Mouse (Mus musculus): ENCODE measurements around the gene Fdps. TPM values are rescaled to one million over a fixed set of nuclear protein-coding genes. Genes with fewer than 3 reads are reported as not detected.
"Not testable (repeated sequence)": the region's sequence is repeated elsewhere in the genome, so short reads cannot be mapped to it uniquely, and the experiment has no call there.

Gene Fdps
- total and polyA plus RNA-seq, 2 experiments from 2014 or later: 401 to 407 TPM

GRCm38 (mm10) chr3:89084133-89084532 lies 17.6 kb downstream of the Fdps start:
- 77% methylated on average over 2 of the region's 2 CpGs for WGBS
- H3K27ac ChIP-seq (ENCODE audit: low read depth, low read length): no peak overlapping the region
- H3K27me3 ChIP-seq (ENCODE audit: insufficient read depth, low read length): no peaks in the 10 kb centered on the region
- H3K9ac ChIP-seq (replicated peaks; ENCODE audit: low read length, poor library complexity, severe bottlenecking): no peak overlapping the region
- H3K4me2 ChIP-seq (ENCODE audit: low read depth, low read length, poor library complexity, severe bottlenecking): no peak overlapping the region
- ATAC-seq (ENCODE audit: low FRiP score) (no peak), DNase-seq (ENCODE audit: low spot score) (no peak)
- H3K36me3 ChIP-seq (ENCODE audit: insufficient read depth, low read length): peaks cover 42% of the 10 kb centered on the region
- no peaks in the 10 kb centered on the region for H3K4me1 ChIP-seq (ENCODE audit: insufficient read depth, low read length)
- no peak overlapping the region for H3K4me3 ChIP-seq (ENCODE audit: low read depth, low read length)
- no peak for TF ChIP-seq CTCF (IDR thresholded peaks at IDR 0.05)
- H3K9me3 ChIP-seq (ENCODE audit: low read length): no peaks in the 10 kb centered on the region

- not testable (repeated sequence) for DNase-seq (ENCODE audit: low spot score); ATAC-seq (ENCODE audit: low FRiP score); H3K4me1 ChIP-seq (ENCODE audit: insufficient read depth, low read length); H3K27me3 ChIP-seq (ENCODE audit: insufficient read depth, low read length); H3K4me3 ChIP-seq (ENCODE audit: low read depth, low read length); H3K4me2 ChIP-seq (ENCODE audit: low read depth, low read length, poor library complexity, severe bottlenecking); H3K27ac ChIP-seq (ENCODE audit: low read depth, low read length); H3K9me3 ChIP-seq (ENCODE audit: low read length); H3K9ac ChIP-seq (replicated peaks; ENCODE audit: low read length, poor library complexity, severe bottlenecking)
- peaks cover 33% of the 10 kb centered on the region for H3K36me3 ChIP-seq (ENCODE audit: insufficient read depth, low read length)
Observed at GRCm38 (mm10) chr3:89082287-89082686, 19.5 kb downstream of the Fdps start.

- DNase-seq (ENCODE audit: low spot score): no peak
- 94% methylated on average over 9 of the region's 9 CpGs for whole genome bisulfite sequencing
- H3K27me3 ChIP-seq (ENCODE audit: insufficient read depth, low read length): no peaks in the 10 kb centered on the region
- H3K4me3 ChIP-seq (ENCODE audit: low read depth, low read length): no peak overlapping the region
- H3K4me2 ChIP-seq (ENCODE audit: low read depth, low read length, poor library complexity, severe bottlenecking): no peak overlapping the region
- TF ChIP-seq CTCF (IDR thresholded peaks at IDR 0.05): no peak
- H3K9me3 ChIP-seq (ENCODE audit: low read length): no peaks in the 10 kb centered on the region
- H3K9ac ChIP-seq (replicated peaks; ENCODE audit: low read length, poor library complexity, severe bottlenecking): no peak overlapping the region
- no peaks in the 10 kb centered on the region for H3K4me1 ChIP-seq (ENCODE audit: insufficient read depth, low read length)
- ATAC-seq (ENCODE audit: low FRiP score): no peak
- no peak overlapping the region for H3K27ac ChIP-seq (ENCODE audit: low read depth, low read length)
- H3K36me3 ChIP-seq (ENCODE audit: insufficient read depth, low read length): peaks cover 50% of the 10 kb centered on the region
Observed at GRCm38 (mm10) chr3:89077383-89077782, 24.4 kb downstream of the Fdps start.

GRCm38 (mm10) chr3:89067265-89067664 lies 34.5 kb downstream of the Fdps start:
- Histone ChIP-seq H3K9ac (replicated peaks; ENCODE audit: low read length, poor library complexity, severe bottlenecking) (no peak overlapping the region), H3K4me3 (ENCODE audit: low read depth, low read length) (no peak overlapping the region), H3K9me3 (ENCODE audit: low read length) (no peaks in the 10 kb centered on the region), H3K4me2 (ENCODE audit: low read depth, low read length, poor library complexity, severe bottlenecking) (no peak overlapping the region), H3K27me3 (ENCODE audit: insufficient read depth, low read length) (no peaks in the 10 kb centered on the region), H3K4me1 (ENCODE audit: insufficient read depth, low read length) (no peaks in the 10 kb centered on the region), H3K27ac (ENCODE audit: low read depth, low read length) (no peak overlapping the region), H3K36me3 (ENCODE audit: insufficient read depth, low read length) (peaks cover 60% of the 10 kb centered on the region)
- no peak for TF ChIP-seq CTCF (IDR thresholded peaks at IDR 0.05)
- ATAC-seq (ENCODE audit: low FRiP score) (no peak), DNase-seq (ENCODE audit: low spot score) (no peak)

GRCm38 (mm10) chr3:89061696-89062095 lies 40.1 kb downstream of the Fdps start:
- H3K27me3 ChIP-seq (ENCODE audit: insufficient read depth, low read length): no peaks in the 10 kb centered on the region
- no peaks in the 10 kb centered on the region for H3K4me1 ChIP-seq (ENCODE audit: insufficient read depth, low read length)
- H3K36me3 ChIP-seq (ENCODE audit: insufficient read depth, low read length): peaks cover 56% of the 10 kb centered on the region
- TF ChIP-seq CTCF (IDR thresholded peaks at IDR 0.05): no peak
- H3K27ac ChIP-seq (ENCODE audit: low read depth, low read length): no peak overlapping the region
- H3K4me2 ChIP-seq (ENCODE audit: low read depth, low read length, poor library complexity, severe bottlenecking): no peak overlapping the region
- DNase-seq (ENCODE audit: low spot score) (no peak), ATAC-seq (ENCODE audit: low FRiP score) (no peak)
- no peaks in the 10 kb centered on the region for H3K9me3 ChIP-seq (ENCODE audit: low read length)
- WGBS: 51% methylated on average over 3 of the region's 3 CpGs
- H3K9ac ChIP-seq (replicated peaks; ENCODE audit: low read length, poor library complexity, severe bottlenecking): no peak overlapping the region
- no peak overlapping the region for H3K4me3 ChIP-seq (ENCODE audit: low read depth, low read length)

GRCm38 (mm10) chr3:89058783-89059182 lies 43.0 kb downstream of the Fdps start:
- ATAC-seq (ENCODE audit: low FRiP score): no peak
- Histone ChIP-seq H3K9me3 (ENCODE audit: low read length) (no peaks in the 10 kb centered on the region), H3K4me1 (ENCODE audit: insufficient read depth, low read length) (no peaks in the 10 kb centered on the region), H3K27ac (ENCODE audit: low read depth, low read length) (no peak overlapping the region), H3K4me2 (ENCODE audit: low read depth, low read length, poor library complexity, severe bottlenecking) (no peak overlapping the region), H3K36me3 (ENCODE audit: insufficient read depth, low read length) (peaks cover 57% of the 10 kb centered on the region), H3K4me3 (ENCODE audit: low read depth, low read length) (no peak overlapping the region), H3K27me3 (ENCODE audit: insufficient read depth, low read length) (no peaks in the 10 kb centered on the region), H3K9ac (replicated peaks; ENCODE audit: low read length, poor library complexity, severe bottlenecking) (no peak overlapping the region)
- DNase-seq (ENCODE audit: low spot score): peak; percentile 23
- WGBS: 73% methylated on average over 3 of the region's 3 CpGs
- TF ChIP-seq CTCF (IDR thresholded peaks at IDR 0.05): peak; percentile 70
